Mouse (Mus musculus) liver, postnatal 0 days (tissue): ENCODE data around the gene Ms4a4b. TPM values are rescaled to one million over a fixed set of nuclear protein-coding genes. Genes with fewer than 3 reads are reported as not detected.
"Not testable (repeated sequence)": the region's sequence is repeated elsewhere in the genome, so short reads cannot be mapped to it uniquely, and the experiment has no call there.

ENCODE experiments used
- ATAC-seq: fragments of 200-750 bp; cut with Nextera tagmentation; 2 replicates; pipeline ENCODE4 v1.8.0; 2017; ENCODE audit warnings: mild to moderate bottlenecking, moderate library complexity
- DNase-seq: peaks from one replicate; pipeline ENCODE4 v3.0.0-alpha.2; 2016
- H3K27ac ChIP-seq: fragments of 300-500 bp; sonication (generic); 2 replicates; pipeline ENCODE4 v1.5.1; 2014; ENCODE audit warnings: antibody characterized with exemption, moderate library complexity, mild to moderate bottlenecking, low read depth
- H3K27me3 ChIP-seq: fragments of 300-500 bp; sonication (generic); 2 replicates; pipeline ENCODE4 v1.6.1; 2014; ENCODE audit warnings: low read length, control low read depth, mixed read lengths; ENCODE audit not compliant: insufficient read depth
- H3K36me3 ChIP-seq: fragments of 300-500 bp; sonication (generic); replicated peaks from 2 replicates; pipeline ENCODE4 v1.6.1; 2014; ENCODE audit warnings: mild to moderate bottlenecking, control low read depth, low read length, moderate library complexity, mixed read lengths; ENCODE audit not compliant: insufficient read depth
- H3K4me1 ChIP-seq: fragments of 300-500 bp; sonication (generic); 2 replicates; pipeline ENCODE4 v1.6.1; 2014; ENCODE audit warnings: antibody characterized with exemption, mild to moderate bottlenecking, control low read depth; ENCODE audit not compliant: insufficient read depth
- H3K4me2 ChIP-seq: fragments of 300-500 bp; sonication (generic); 2 replicates; pipeline ENCODE4 v1.6.1; 2014; ENCODE audit warnings: low read depth, mild to moderate bottlenecking, low read length, moderate library complexity, mixed read lengths
- H3K4me3 ChIP-seq: fragments of 300-500 bp; sonication (generic); 2 replicates; pipeline ENCODE4 v1.5.1; 2014; ENCODE audit warnings: low read depth, low read length
- H3K9ac ChIP-seq: fragments of 300-500 bp; sonication (generic); replicated peaks from 2 replicates; pipeline ENCODE4 v1.6.1; 2014; ENCODE audit warnings: mild to moderate bottlenecking, moderate library complexity
- H3K9me3 ChIP-seq: fragments of 300-500 bp; sonication (generic); 2 replicates; pipeline ENCODE4 v1.6.1; 2016; ENCODE audit warnings: mild to moderate bottlenecking, control low read depth, low read length, mixed read lengths
- CTCF ChIP-seq: sonication (generic); IDR thresholded peaks from 2 replicates; pipeline ENCODE4 v1.5.1; 2016; ENCODE audit warnings: antibody characterized with exemption, low read depth
- EP300 ChIP-seq: IDR thresholded peaks from 2 replicates; pipeline ENCODE4 v1.6.1; 2016; ENCODE audit warnings: antibody characterized with exemption, low read depth, mild to moderate bottlenecking
- WGBS: fragments of 180-500 bp; shearing (Covaris S2); extraction: QIAGEN DNeasy Blood & Tissue Kit; methylation state at CpG from one replicate; pipeline ENCODE4 v1.1.7; 2014; ENCODE audit not compliant: insufficient replicate concordance; 5-methylcytosine and 5-hydroxymethylcytosine counted together
- polyA plus RNA-seq: library from polyadenylated mRNA; unstranded; fragments of >200 nt; fragmentation: Nextera tagmentation; extraction: Ambion mirVana; gene quantifications from 2 replicates; pipeline ENCODE4 v1.2.1, GENCODE M21; 2015

Gene Ms4a4b
- polyA plus RNA-seq, 1 experiment from 2014 or later = 2.3 TPM

- Histone ChIP-seq H3K4me2 (no peak overlapping the region), H3K27me3 (no peaks in the 10 kb centered on the region), H3K9ac (no peak overlapping the region), H3K4me3 (no peak overlapping the region), H3K27ac (no peak overlapping the region), H3K9me3 (no peaks in the 10 kb centered on the region), H3K36me3 (no peaks in the 10 kb centered on the region), H3K4me1 (peaks cover 4% of the 10 kb centered on the region; the same call in 1 of the 2 replicates)
- WGBS = 58% methylated on average over 5 of the region's 5 CpGs
- ATAC-seq (no peak; the same call in 1 of the 2 replicates), DNase-seq (no peak)
- TF ChIP-seq CTCF (no peak), EP300 (no peak)
Measured at GRCm38 (mm10) chr19:11466471-11466870, 23.1 kb downstream of the Ms4a4b start.

- 41% methylated on average over 1 of the region's 1 CpGs for WGBS
- not testable (repeated sequence) for DNase-seq, H3K27me3 ChIP-seq, H3K4me3 ChIP-seq, H3K9me3 ChIP-seq, H3K9ac ChIP-seq, H3K27ac ChIP-seq, H3K36me3 ChIP-seq, ATAC-seq, H3K4me2 ChIP-seq, H3K4me1 ChIP-seq
Measured at GRCm38 (mm10) chr19:11468361-11468760, 25.0 kb downstream of the Ms4a4b start.

DNA sequence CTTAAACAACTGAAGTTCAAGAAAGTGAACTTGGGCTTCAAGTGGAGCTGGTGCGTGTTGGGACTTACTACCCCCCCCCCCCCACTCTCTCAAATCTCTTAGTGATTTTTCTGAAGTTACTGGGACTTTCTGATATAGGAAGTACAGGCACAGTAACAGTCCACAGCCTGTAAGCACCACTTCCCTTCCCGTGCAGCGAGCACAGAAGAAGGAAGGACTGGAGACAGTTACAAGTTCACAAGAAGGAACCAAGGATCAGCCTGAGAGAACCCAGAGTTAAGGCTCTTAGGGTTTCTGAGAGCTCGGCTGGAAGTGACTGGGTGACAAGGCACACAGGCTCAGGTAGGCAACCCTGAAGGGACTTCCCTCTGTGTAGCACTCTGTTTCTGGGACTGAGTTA lies 25.9 kb downstream of the Ms4a4b start, which contains the start of gene Ms4a6c:
Ms4a6c (plus strand) TSS at position 152 of the 400 bp plus-strand sequence.
- Histone ChIP-seq H3K27ac (peak within 1 kb of the TSS; percentile 29; the same call in 1 of the 2 replicates), H3K4me3 (0 out of 2 replicates have a peak within 1 kb of the TSS, but pooled peaks have one; percentile 6), H3K4me2 (0 out of 2 replicates have a peak within 1 kb of the TSS, but pooled peaks have one; percentile 13)
- not testable (repeated sequence) for H3K36me3 ChIP-seq, H3K27me3 ChIP-seq, DNase-seq, ATAC-seq, H3K9me3 ChIP-seq, H3K4me1 ChIP-seq, H3K9ac ChIP-seq
- 31% methylated on average over 4 of the region's 4 CpGs for WGBS

GRCm38 (mm10) chr19:11479714-11480113 lies 36.4 kb downstream of the Ms4a4b start:
- WGBS = 81% methylated on average over 2 of the region's 2 CpGs
- no peak overlapping the region for H3K27ac ChIP-seq
- ATAC-seq (no peak), DNase-seq (no peak)
- H3K9me3 ChIP-seq = no peaks in the 10 kb centered on the region
- no peak overlapping the region for H3K4me2 ChIP-seq
- H3K9ac ChIP-seq = no peak overlapping the region
- no peaks in the 10 kb centered on the region for H3K36me3 ChIP-seq
- no peak overlapping the region for H3K4me3 ChIP-seq
- H3K27me3 ChIP-seq = no peaks in the 10 kb centered on the region
- H3K4me1 ChIP-seq = no peaks in the 10 kb centered on the region
- TF ChIP-seq EP300 (no peak), CTCF (no peak)

DNA sequence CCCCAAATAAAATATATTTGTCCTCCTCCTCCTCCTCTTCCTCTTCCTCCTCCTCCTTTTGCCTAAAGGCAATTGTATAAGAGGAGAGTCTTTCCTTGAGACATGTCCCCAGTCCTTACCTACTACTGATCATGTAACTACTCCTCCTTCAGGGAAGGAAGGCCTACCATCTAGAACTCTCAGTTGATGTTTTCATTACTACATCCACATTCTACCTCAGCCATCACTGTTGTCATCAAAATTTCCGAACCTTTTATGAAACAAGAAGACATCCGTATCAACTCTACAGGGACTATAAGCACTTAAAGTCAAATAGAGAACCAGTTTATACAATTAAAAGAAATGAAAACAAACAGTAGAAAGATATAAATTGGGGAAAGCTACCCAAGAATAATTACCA lies 39.3 kb downstream of the Ms4a4b start:
- ATAC-seq (no peak), DNase-seq (no peak)
- Histone ChIP-seq H3K9me3 (no peaks in the 10 kb centered on the region), H3K36me3 (no peaks in the 10 kb centered on the region), H3K27me3 (no peaks in the 10 kb centered on the region), H3K4me2 (no peak overlapping the region), H3K4me3 (no peak overlapping the region), H3K9ac (no peak overlapping the region), H3K27ac (no peak overlapping the region), H3K4me1 (no peaks in the 10 kb centered on the region)
- WGBS = 73% methylated on average over 2 of the region's 2 CpGs
- no peak for TF ChIP-seq CTCF
- TF ChIP-seq EP300 = no peak

GRCm38 (mm10) chr19:11483941-11484340 lies 40.6 kb downstream of the Ms4a4b start:
- TF ChIP-seq CTCF = no peak
- no peak for TF ChIP-seq EP300
- Histone ChIP-seq H3K4me1 (no peaks in the 10 kb centered on the region), H3K4me3 (0 out of 2 replicates have a peak overlapping the region, but pooled peaks have one; percentile 2), H3K4me2 (no peak overlapping the region), H3K9ac (no peak overlapping the region), H3K27ac (0 out of 2 replicates have a peak overlapping the region, but pooled peaks have one; percentile 7), H3K27me3 (no peaks in the 10 kb centered on the region), H3K9me3 (no peaks in the 10 kb centered on the region), H3K36me3 (no peaks in the 10 kb centered on the region)
- no peak for DNase-seq
- 61% methylated on average over 4 of the region's 4 CpGs for WGBS
- no peak for ATAC-seq

GRCm38 (mm10) chr19:11484388-11484787 lies 41.0 kb downstream of the Ms4a4b start:
- Histone ChIP-seq H3K27me3 (no peaks in the 10 kb centered on the region), H3K4me1 (no peaks in the 10 kb centered on the region), H3K4me2 (no peak overlapping the region), H3K36me3 (no peaks in the 10 kb centered on the region), H3K9me3 (no peaks in the 10 kb centered on the region), H3K4me3 (0 out of 2 replicates have a peak overlapping the region, but pooled peaks have one; percentile 2), H3K27ac (0 out of 2 replicates have a peak overlapping the region, but pooled peaks have one; percentile 7), H3K9ac (no peak overlapping the region)
- no peak for TF ChIP-seq EP300
- TF ChIP-seq CTCF = no peak
- no peak for DNase-seq
- WGBS = 48% methylated on average over 3 of the region's 3 CpGs
- no peak for ATAC-seq
